Mouse (Mus musculus): Measurements from ENCODE around the gene Fbxw11.

DNA sequence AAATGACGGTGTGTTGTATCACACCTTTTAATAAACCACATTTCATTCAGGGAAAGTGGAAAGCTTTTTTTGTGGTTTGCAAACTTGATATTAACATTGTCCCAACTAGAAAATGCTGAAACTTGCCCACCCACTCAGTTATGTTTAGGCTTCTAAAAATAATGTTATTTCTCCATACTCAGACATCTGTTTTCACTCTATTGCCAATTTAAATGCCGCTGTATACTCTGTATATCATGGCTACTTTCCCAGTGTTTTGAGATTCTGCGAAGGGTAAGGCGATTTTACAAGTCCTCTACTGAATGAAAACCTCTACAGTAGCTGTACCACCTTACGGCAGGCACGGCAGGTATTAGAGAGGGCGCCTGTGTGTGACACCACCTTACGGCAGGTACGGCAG, 82.6 kb downstream of the Fbxw11 start:
- TF ChIP-seq EP300 (IDR thresholded peaks at IDR 0.05; ENCODE audit: low read depth) (no peak), CTCF (IDR thresholded peaks at IDR 0.05; ENCODE audit: low read depth) (no peak)

Data from liver, postnatal 0 days (tissue).